9 mouse cellular contexts compared by ENCODE assay signal in the genomic region with DNA sequence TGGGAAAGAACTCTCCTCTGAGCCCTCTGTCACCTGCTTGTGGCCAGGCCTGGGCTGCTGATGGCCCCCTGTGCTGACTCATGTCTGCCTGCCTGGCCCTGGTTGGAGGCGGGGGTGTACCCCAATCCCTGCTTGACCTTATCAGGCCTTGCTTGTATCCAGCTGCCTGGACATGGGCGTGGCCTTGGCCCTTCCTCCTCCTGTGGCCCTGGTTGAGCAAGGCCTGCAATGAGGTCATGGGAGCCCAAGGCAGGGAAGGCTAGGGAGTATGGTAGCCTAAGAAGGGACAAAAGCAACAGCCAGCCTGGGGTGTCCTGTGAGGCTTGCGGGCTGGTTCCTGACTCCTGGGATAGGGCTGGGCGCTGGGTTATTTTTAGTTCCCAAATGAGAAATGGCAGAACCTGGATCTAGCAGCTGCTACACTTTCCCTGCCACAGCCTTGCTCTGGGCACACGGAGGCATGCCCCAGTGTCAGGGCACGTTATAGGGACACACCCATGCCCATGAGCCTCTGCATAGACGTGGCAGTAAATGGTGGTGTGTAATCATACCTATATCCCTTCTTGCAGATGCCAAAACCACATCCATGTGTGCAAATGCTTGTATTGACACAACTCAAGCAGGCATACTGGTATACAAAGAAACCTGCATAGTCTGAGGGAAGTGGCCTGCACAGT. TPM values are rescaled to one million over a fixed set of nuclear protein-coding genes. Genes with fewer than 3 reads are reported as not detected.
A peak's percentile ranks its signal among the peaks of the same experiment; 100 is the strongest.
DNase-seq lines count a peak whose midpoint lies in the region; ATAC-seq and TF ChIP-seq lines count a peak whose summit lies in the region.
"Had no signal": no experiment of that assay in that cellular context is flagged by ENCODE, and none has a peak within 500 bp of the region (broad histone marks: within the 10 kb centered on the region; RNA-seq: fewer than 3 reads in every experiment).

No protein-coding gene starts in this region.

- no peak for TF ChIP-seq POLR2A in kidney, adult 2 months (IDR thresholded peaks at IDR 0.05; ENCODE audit: low read depth, low read length)

- DNase-seq in kidney, adult 11 months: peak; percentile 46
- DNase-seq in kidney, adult 2 months: no peak
- DNase-seq in heart, postnatal 36 days: peak; percentile 63 to 65
- DNase-seq in thymus, postnatal 0 days (ENCODE audit: low spot score): no peak
- DNase-seq in embryo, embryonic 10.5 days (ENCODE audit: low spot score): no peak
- no peak for DNase-seq in right cerebral cortex, adult 2 months (ENCODE audit: low spot score in 2 of 2)

- H3K27me3 ChIP-seq in kidney, adult 2 months (replicated peaks; ENCODE audit: control insufficient read depth, insufficient read depth, low read length): no peaks in the 10 kb centered on the region
- H3K27me3 ChIP-seq: limb, embryonic 12.5 days had no signal

- intact Hi-C loops in heart, postnatal 36 days (cut with DNase I): no loop called here

- TF ChIP-seq CTCF in kidney, adult 2 months (conservative IDR thresholded peaks at IDR 0.05; ENCODE audit: insufficient read depth, insufficient read length, low read depth, low read length): no peak

- no peaks in the 10 kb centered on the region for H3K36me3 ChIP-seq in kidney, adult 2 months (ENCODE audit: control insufficient read depth, insufficient read depth, low read length)
- H3K36me3 ChIP-seq: limb, embryonic 12.5 days had no signal

- no peak overlapping the region for H3K4me3 ChIP-seq in kidney, adult 2 months (ENCODE audit: insufficient read depth, low read depth, low read length)
- H3K4me3 ChIP-seq: limb, embryonic 12.5 days had no signal

- 78% methylated on average over 7 of the region's 7 CpGs for WGBS in kidney, adult 2 months

- H3K27ac ChIP-seq in kidney, adult 2 months (ENCODE audit: insufficient read depth, low read depth, low read length): no peak overlapping the region
- H3K27ac ChIP-seq: limb, embryonic 12.5 days had no signal

- H3K4me1 ChIP-seq in kidney, adult 2 months (ENCODE audit: control insufficient read depth, insufficient read depth, low read length): no peaks in the 10 kb centered on the region

- 0 out of 2 replicates have a peak, but pooled peaks have one; percentile 17 for ATAC-seq in erythroid progenitor cell, adult 5-6 weeks (replicated peaks; ENCODE audit: low FRiP score, poor library complexity, severe bottlenecking)
- peak; percentile 29; the same call in 1 of the 2 replicates for ATAC-seq in megakaryocyte-erythroid progenitor cell, adult 5-6 weeks (replicated peaks; ENCODE audit: low FRiP score, low TSS enrichment, poor library complexity, severe bottlenecking)

RNA-seq across cellular contexts. Expression of a gene that starts 37.0 kb away (rescaled TPM):
- 94.8 and 106 TPM in 2 replicates for polyA plus RNA-seq in kidney, adult 2 months (2012; rRNA removed)
- 19.1 and 20.1 TPM in 2 replicates for total RNA-seq in erythroid progenitor cell, adult 5-6 weeks (2015; ENCODE audit: low replicate concordance)
- 3.6 and 16.7 TPM in 2 replicates for total RNA-seq in erythroid progenitor cell, adult 5-6 weeks (2017; ENCODE audit: low replicate concordance)
- total RNA-seq in heart, postnatal 36 days (2021): 10 to 100 TPM; 81.8 to 90.5 TPM
- total RNA-seq in megakaryocyte-erythroid progenitor cell, adult 5-6 weeks (2014; fragmentation: Nextera tagmentation): 12.7 and 18.1 TPM in 2 replicates
- 5.9 and 7.0 TPM in 2 replicates for total RNA-seq in megakaryocyte-erythroid progenitor cell, adult 5-6 weeks (2017)
- polyA plus RNA-seq in thymus, postnatal 0 days (2015; fragmentation: Nextera tagmentation; extraction: Ambion mirVana): 74.1 and 74.5 TPM in 2 replicates

RNA-seq across cellular contexts. Expression of a gene that starts 37.5 kb away (rescaled TPM):
- polyA plus RNA-seq in kidney, adult 2 months (2012; rRNA removed): 511 and 689 TPM in 2 replicates
- total RNA-seq in erythroid progenitor cell, adult 5-6 weeks (2015; ENCODE audit: low replicate concordance): 600 and 647 TPM in 2 replicates
- total RNA-seq in erythroid progenitor cell, adult 5-6 weeks (2017; ENCODE audit: low replicate concordance): 701 and 821 TPM in 2 replicates
- total RNA-seq in heart, postnatal 36 days (2021): 100 to 1,000 TPM; 163 to 164 TPM
- 2,690 and 2,775 TPM in 2 replicates for total RNA-seq in megakaryocyte-erythroid progenitor cell, adult 5-6 weeks (2014; fragmentation: Nextera tagmentation)
- total RNA-seq in megakaryocyte-erythroid progenitor cell, adult 5-6 weeks (2017): 3,160 and 3,275 TPM in 2 replicates
- 1,085 and 1,101 TPM in 2 replicates for polyA plus RNA-seq in thymus, postnatal 0 days (2015; fragmentation: Nextera tagmentation; extraction: Ambion mirVana)

RNA-seq across cellular contexts. Expression of a gene that starts 39.4 kb away (rescaled TPM):
- 32.2 and 33.4 TPM in 2 replicates for polyA plus RNA-seq in kidney, adult 2 months (2012; rRNA removed)
- total RNA-seq in erythroid progenitor cell, adult 5-6 weeks (2015; ENCODE audit: low replicate concordance): 1.3 TPM in 1 of 2 replicates, not detected in the other
- 1.6 TPM in 1 of 2 replicates, not detected in the other for total RNA-seq in erythroid progenitor cell, adult 5-6 weeks (2017; ENCODE audit: low replicate concordance)
- 10 to 100 TPM; 30.4 to 31.3 TPM for total RNA-seq in heart, postnatal 36 days (2021)
- 0.39 and 0.99 TPM in 2 replicates for total RNA-seq in megakaryocyte-erythroid progenitor cell, adult 5-6 weeks (2014; fragmentation: Nextera tagmentation)
- total RNA-seq in megakaryocyte-erythroid progenitor cell, adult 5-6 weeks (2017): 0.11 TPM in 1 of 2 replicates, not detected in the other
- 2.2 and 2.7 TPM in 2 replicates for polyA plus RNA-seq in thymus, postnatal 0 days (2015; fragmentation: Nextera tagmentation; extraction: Ambion mirVana)

Comparison
In these comparisons a context has a peak if more than half of its experiments do, and no peak if none do; other contexts are left out.
1. DNase-seq: peak in kidney, adult 11 months (single experiment) and heart, postnatal 36 days (2 of 2); none in kidney, adult 2 months (single experiment), thymus, postnatal 0 days (single experiment), embryo, embryonic 10.5 days (single experiment) and right cerebral cortex, adult 2 months (0 of 2).
2. RNA of a gene that starts 39.4 kb away (total RNA-seq): 30.4 to 31.3 TPM in heart, postnatal 36 days; 1.3 to 1.6 TPM in erythroid progenitor cell, adult 5-6 weeks and 0.11 to 0.99 TPM in megakaryocyte-erythroid progenitor cell, adult 5-6 weeks; every median in the first group is over 10 times any median in the second.